Mouse (Mus musculus): ENCODE data around the gene Ly75. TPM values are rescaled to one million over a fixed set of nuclear protein-coding genes. Genes with fewer than 3 reads are reported as not detected.

The Ly75 gene
- polyA plus RNA-seq, 1 experiment from 2014 or later, result 3.0 TPM

DNA sequence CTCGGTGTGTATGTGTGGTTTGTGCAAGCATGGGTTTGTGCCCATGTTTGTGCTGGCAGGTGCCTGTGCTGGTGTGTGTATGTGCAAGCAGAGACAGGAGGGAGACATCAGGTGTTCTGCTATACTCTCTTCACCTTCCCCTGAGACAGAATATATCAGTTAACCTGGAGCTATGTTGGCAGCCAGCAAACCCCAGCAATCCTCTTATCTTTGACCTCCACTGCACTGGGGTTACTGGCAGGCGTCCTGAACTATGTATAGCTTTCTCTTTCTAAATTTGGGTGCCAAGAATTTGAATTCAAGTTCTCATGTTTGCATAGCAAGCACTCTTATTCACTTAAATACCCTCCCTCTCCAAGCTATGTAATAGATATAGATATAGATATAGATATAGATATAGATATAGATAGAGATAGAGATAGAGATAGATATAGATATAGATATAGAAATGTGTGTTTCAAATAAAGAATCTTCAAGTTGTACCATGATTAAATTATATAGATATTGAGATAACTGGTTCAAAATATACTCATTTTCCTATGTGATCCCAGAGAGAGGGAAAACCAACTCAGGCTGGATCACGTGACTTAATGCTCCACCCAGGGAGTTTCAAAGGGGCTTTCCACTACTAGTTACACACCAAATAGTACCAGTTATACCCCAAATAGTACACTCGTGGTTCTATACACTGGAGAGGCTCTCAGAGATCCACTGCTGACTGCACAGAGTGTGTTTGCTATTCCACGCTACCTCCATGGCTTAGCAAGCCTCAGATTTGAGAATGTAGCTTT, 17.1 kb downstream of the Ly75 start:
- Histone ChIP-seq H3K4me3 (ENCODE audit: low read depth, low read length) (no peak overlapping the region), H3K4me2 (ENCODE audit: low read depth, low read length) (no peak overlapping the region), H3K9ac (ENCODE audit: low read depth, low read length) (no peak overlapping the region), H3K9me3 (replicated peaks; ENCODE audit: control insufficient read depth, low read length) (no peaks in the 10 kb centered on the region), H3K27ac (ENCODE audit: low read length) (no peak overlapping the region), H3K36me3 (ENCODE audit: control insufficient read depth, insufficient read depth) (no peaks in the 10 kb centered on the region), H3K4me1 (ENCODE audit: control insufficient read depth, low read depth, low read length) (no peaks in the 10 kb centered on the region), H3K27me3 (ENCODE audit: control insufficient read depth, insufficient read depth, low read depth, low read length) (no peaks in the 10 kb centered on the region)
- ATAC-seq (ENCODE audit: low read depth), result no peak
- WGBS (ENCODE audit: insufficient replicate concordance), result 54% methylated on average over 5 of the region's 5 CpGs

- H3K27me3 ChIP-seq (ENCODE audit: control insufficient read depth, insufficient read depth, low read depth, low read length), result no peaks in the 10 kb centered on the region
- H3K4me2 ChIP-seq (ENCODE audit: low read depth, low read length), result no peak overlapping the region
- H3K4me1 ChIP-seq (ENCODE audit: control insufficient read depth, low read depth, low read length), result no peaks in the 10 kb centered on the region
Observed at GRCm38 (mm10) chr2:60365138-60365775, 17.8 kb downstream of the Ly75 start.

GRCm38 (mm10) chr2:60362146-60362545, 21.0 kb downstream of the Ly75 start:
- H3K9ac ChIP-seq (ENCODE audit: low read depth, low read length), result no peak overlapping the region
- H3K27me3 ChIP-seq (ENCODE audit: control insufficient read depth, insufficient read depth, low read depth, low read length), result no peaks in the 10 kb centered on the region
- H3K4me2 ChIP-seq (ENCODE audit: low read depth, low read length), result no peak overlapping the region
- H3K9me3 ChIP-seq (replicated peaks; ENCODE audit: control insufficient read depth, low read length), result no peaks in the 10 kb centered on the region
- H3K4me3 ChIP-seq (ENCODE audit: low read depth, low read length), result no peak overlapping the region
- H3K27ac ChIP-seq (ENCODE audit: low read length), result no peak overlapping the region
- WGBS (ENCODE audit: insufficient replicate concordance), result 63% methylated on average over 6 of the region's 6 CpGs
- no peaks in the 10 kb centered on the region for H3K36me3 ChIP-seq (ENCODE audit: control insufficient read depth, insufficient read depth)
- ATAC-seq (ENCODE audit: low read depth), result no peak
- H3K4me1 ChIP-seq (ENCODE audit: control insufficient read depth, low read depth, low read length), result no peaks in the 10 kb centered on the region

More at GRCm38 (mm10) chr2:60365138-60365775, 17.8 kb downstream of the Ly75 start:
- H3K4me3 ChIP-seq (ENCODE audit: low read depth, low read length), result no peak overlapping the region
- no peaks in the 10 kb centered on the region for H3K9me3 ChIP-seq (replicated peaks; ENCODE audit: control insufficient read depth, low read length)
- ATAC-seq (ENCODE audit: low read depth), result no peak
- H3K36me3 ChIP-seq (ENCODE audit: control insufficient read depth, insufficient read depth), result no peaks in the 10 kb centered on the region
- H3K9ac ChIP-seq (ENCODE audit: low read depth, low read length), result no peak overlapping the region
- WGBS (ENCODE audit: insufficient replicate concordance), result 70% methylated on average over 7 of the region's 7 CpGs
- H3K27ac ChIP-seq (ENCODE audit: low read length), result no peak overlapping the region

GRCm38 (mm10) chr2:60359796-60360195, 23.3 kb downstream of the Ly75 start:
- no peaks in the 10 kb centered on the region for H3K27me3 ChIP-seq (ENCODE audit: control insufficient read depth, insufficient read depth, low read depth, low read length)
- H3K4me1 ChIP-seq (ENCODE audit: control insufficient read depth, low read depth, low read length), result no peaks in the 10 kb centered on the region
- no peaks in the 10 kb centered on the region for H3K36me3 ChIP-seq (ENCODE audit: control insufficient read depth, insufficient read depth)
- ATAC-seq (ENCODE audit: low read depth), result no peak
- no peak overlapping the region for H3K9ac ChIP-seq (ENCODE audit: low read depth, low read length)
- H3K27ac ChIP-seq (ENCODE audit: low read length), result no peak overlapping the region
- no peaks in the 10 kb centered on the region for H3K9me3 ChIP-seq (replicated peaks; ENCODE audit: control insufficient read depth, low read length)
- 74% methylated on average over 3 of the region's 3 CpGs for WGBS (ENCODE audit: insufficient replicate concordance)
- H3K4me3 ChIP-seq (ENCODE audit: low read depth, low read length), result no peak overlapping the region
- no peak overlapping the region for H3K4me2 ChIP-seq (ENCODE audit: low read depth, low read length)

DNA sequence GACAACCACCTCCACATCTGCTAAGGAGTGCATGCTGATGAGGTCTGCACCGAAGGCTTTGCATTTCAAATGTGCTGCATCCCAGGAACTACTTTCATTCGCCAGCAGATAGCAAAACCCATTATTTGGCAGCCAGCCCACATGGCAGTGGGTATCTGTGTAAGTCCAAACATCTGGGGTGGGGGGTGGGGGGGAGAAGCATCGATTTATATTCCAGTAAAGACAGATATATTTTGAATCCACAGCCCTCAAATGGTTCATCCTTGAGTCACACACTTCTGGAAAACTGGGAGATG, 27.8 kb downstream of the Ly75 start:
- H3K9me3 ChIP-seq (replicated peaks; ENCODE audit: control insufficient read depth, low read length), result no peaks in the 10 kb centered on the region
- no peak overlapping the region for H3K4me3 ChIP-seq (ENCODE audit: low read depth, low read length)
- no peak overlapping the region for H3K9ac ChIP-seq (ENCODE audit: low read depth, low read length)
- ATAC-seq (ENCODE audit: low read depth), result no peak
- 29% methylated on average over 3 of the region's 3 CpGs for WGBS (ENCODE audit: insufficient replicate concordance)
- H3K4me1 ChIP-seq (ENCODE audit: control insufficient read depth, low read depth, low read length), result no peaks in the 10 kb centered on the region
- no peak overlapping the region for H3K27ac ChIP-seq (ENCODE audit: low read length)
- H3K36me3 ChIP-seq (ENCODE audit: control insufficient read depth, insufficient read depth), result no peaks in the 10 kb centered on the region
- H3K4me2 ChIP-seq (ENCODE audit: low read depth, low read length), result peak overlapping the region; percentile 4; the same call in 1 of the 2 replicates
- H3K27me3 ChIP-seq (ENCODE audit: control insufficient read depth, insufficient read depth, low read depth, low read length), result no peaks in the 10 kb centered on the region

DNA sequence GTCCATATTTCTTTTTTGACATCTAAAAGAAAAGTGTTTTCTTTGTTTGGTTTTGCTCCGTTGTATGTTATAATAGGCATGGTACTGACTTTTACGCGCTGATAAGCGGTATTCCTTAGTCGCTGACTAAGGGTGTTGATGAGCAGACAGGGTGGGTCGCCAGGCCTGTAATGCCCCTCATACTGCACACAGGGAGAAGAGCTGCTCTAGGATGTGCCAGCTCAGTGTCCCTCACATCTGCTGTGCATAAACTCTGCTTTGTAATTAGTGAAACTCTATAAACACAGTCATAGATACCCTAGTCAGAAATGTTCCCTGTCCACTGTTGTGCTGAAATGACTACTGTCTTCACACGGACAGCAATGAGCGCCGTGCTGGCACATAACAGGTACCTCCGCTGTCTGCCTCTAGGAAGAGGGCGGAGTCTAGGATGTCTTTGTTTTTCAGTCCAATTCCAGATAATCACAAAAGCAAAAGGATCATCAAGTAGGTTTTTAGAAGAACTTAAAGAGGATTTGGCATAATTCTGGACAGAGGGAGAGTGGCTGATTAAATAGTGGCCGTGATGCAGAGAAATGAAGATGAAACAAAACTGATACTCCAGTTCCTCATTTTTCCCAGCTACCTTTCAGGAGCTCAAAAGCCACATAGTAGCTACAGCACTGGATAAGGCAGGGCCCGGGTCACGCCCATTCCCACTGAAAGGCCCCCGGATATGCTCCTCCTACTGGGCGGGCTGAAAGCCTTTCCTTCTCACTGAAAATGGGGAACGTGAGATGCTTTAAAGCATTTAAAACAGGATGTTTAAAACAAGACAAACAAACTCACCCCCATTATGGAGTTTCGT, 28.3 kb downstream of the Ly75 start:
- Histone ChIP-seq H3K4me1 (ENCODE audit: control insufficient read depth, low read depth, low read length) (no peaks in the 10 kb centered on the region), H3K9ac (ENCODE audit: low read depth, low read length) (no peak overlapping the region), H3K36me3 (ENCODE audit: control insufficient read depth, insufficient read depth) (no peaks in the 10 kb centered on the region), H3K27me3 (ENCODE audit: control insufficient read depth, insufficient read depth, low read depth, low read length) (no peaks in the 10 kb centered on the region), H3K27ac (ENCODE audit: low read length) (no peak overlapping the region), H3K4me3 (ENCODE audit: low read depth, low read length) (no peak overlapping the region), H3K4me2 (ENCODE audit: low read depth, low read length) (peak overlapping the region; percentile 4; the same call in 1 of the 2 replicates), H3K9me3 (replicated peaks; ENCODE audit: control insufficient read depth, low read length) (no peaks in the 10 kb centered on the region)
- 50% methylated on average over 18 of the region's 18 CpGs for WGBS (ENCODE audit: insufficient replicate concordance)
- ATAC-seq (ENCODE audit: low read depth), result no peak

- Histone ChIP-seq H3K36me3 (ENCODE audit: control insufficient read depth, insufficient read depth) (no peaks in the 10 kb centered on the region), H3K4me1 (ENCODE audit: control insufficient read depth, low read depth, low read length) (no peaks in the 10 kb centered on the region), H3K4me2 (ENCODE audit: low read depth, low read length) (no peak overlapping the region), H3K27me3 (ENCODE audit: control insufficient read depth, insufficient read depth, low read depth, low read length) (no peaks in the 10 kb centered on the region), H3K27ac (ENCODE audit: low read length) (no peak overlapping the region), H3K9ac (ENCODE audit: low read depth, low read length) (no peak overlapping the region), H3K4me3 (ENCODE audit: low read depth, low read length) (no peak overlapping the region), H3K9me3 (replicated peaks; ENCODE audit: control insufficient read depth, low read length) (no peaks in the 10 kb centered on the region)
- WGBS (ENCODE audit: insufficient replicate concordance), result 64% methylated on average over 5 of the region's 5 CpGs
- ATAC-seq (ENCODE audit: low read depth), result no peak
Observed at GRCm38 (mm10) chr2:60352296-60352695, 30.8 kb downstream of the Ly75 start.

DNA sequence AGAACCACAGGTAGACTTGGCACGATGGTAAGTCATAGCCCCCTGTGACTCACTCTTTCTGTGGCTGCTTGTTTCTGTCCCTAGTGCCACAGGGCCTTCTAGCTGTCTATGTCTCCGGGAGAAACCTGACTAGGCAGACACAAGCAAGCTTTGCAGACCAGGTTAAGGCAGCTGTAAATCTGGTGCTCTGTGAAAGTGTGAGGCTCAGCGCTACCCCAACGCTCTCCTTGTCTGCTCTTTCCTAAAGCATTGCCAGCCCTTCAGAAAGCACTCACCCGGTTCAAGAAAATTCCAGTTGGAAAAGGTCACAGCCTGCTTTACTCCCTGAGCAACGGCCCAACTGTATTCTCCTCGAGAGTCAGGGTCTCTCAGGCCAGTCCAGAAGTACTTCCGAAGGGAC, 31.3 kb downstream of the Ly75 start:
- ATAC-seq (ENCODE audit: low read depth), result no peak
- WGBS (ENCODE audit: insufficient replicate concordance), result 61% methylated on average over 8 of the region's 8 CpGs

GRCm38 (mm10) chr2:60347875-60348274, 35.2 kb downstream of the Ly75 start:
- Histone ChIP-seq H3K9ac (ENCODE audit: low read depth, low read length) (no peak overlapping the region), H3K27me3 (ENCODE audit: control insufficient read depth, insufficient read depth, low read depth, low read length) (no peaks in the 10 kb centered on the region), H3K36me3 (ENCODE audit: control insufficient read depth, insufficient read depth) (no peaks in the 10 kb centered on the region), H3K27ac (ENCODE audit: low read length) (no peak overlapping the region), H3K4me2 (ENCODE audit: low read depth, low read length) (no peak overlapping the region), H3K9me3 (replicated peaks; ENCODE audit: control insufficient read depth, low read length) (no peaks in the 10 kb centered on the region), H3K4me1 (ENCODE audit: control insufficient read depth, low read depth, low read length) (no peaks in the 10 kb centered on the region), H3K4me3 (ENCODE audit: low read depth, low read length) (no peak overlapping the region)
- WGBS (ENCODE audit: insufficient replicate concordance), result 49% methylated on average over 7 of the region's 7 CpGs
- ATAC-seq (ENCODE audit: low read depth), result no peak

More for the DNA sequence above, 31.3 kb downstream of the Ly75 start:
- H3K36me3 ChIP-seq (ENCODE audit: control insufficient read depth, insufficient read depth), result no peaks in the 10 kb centered on the region
- H3K4me2 ChIP-seq (ENCODE audit: low read depth, low read length), result no peak overlapping the region
- no peaks in the 10 kb centered on the region for H3K4me1 ChIP-seq (ENCODE audit: control insufficient read depth, low read depth, low read length)
- H3K27ac ChIP-seq (ENCODE audit: low read length), result no peak overlapping the region
- no peaks in the 10 kb centered on the region for H3K9me3 ChIP-seq (replicated peaks; ENCODE audit: control insufficient read depth, low read length)
- no peaks in the 10 kb centered on the region for H3K27me3 ChIP-seq (ENCODE audit: control insufficient read depth, insufficient read depth, low read depth, low read length)
- no peak overlapping the region for H3K9ac ChIP-seq (ENCODE audit: low read depth, low read length)
- no peak overlapping the region for H3K4me3 ChIP-seq (ENCODE audit: low read depth, low read length)

Data from liver, embryonic 16.5 days (tissue).